Mouse (Mus musculus) forebrain, embryonic 10.5 days (tissue): ENCODE measurements around the gene Pgm1. TPM values are rescaled to one million over a fixed set of nuclear protein-coding genes. Genes with fewer than 3 reads are reported as not detected.

Experiments used
- DNase-seq: peaks from one replicate; pipeline ENCODE4 v3.0.0-alpha.2; 2017; ENCODE audit warnings: low spot score; ENCODE audit errors: extremely low spot score
- H3K27ac ChIP-seq: fragments of 300-500 bp; sonication (generic); 2 replicates; pipeline ENCODE4 v1.5.1; 2016; ENCODE audit warnings: mild to moderate bottlenecking
- H3K27me3 ChIP-seq: fragments of 300-500 bp; sonication (generic); 2 replicates; pipeline ENCODE4 v1.6.1; 2016; ENCODE audit warnings: mild to moderate bottlenecking; ENCODE audit not compliant: poor library complexity, severe bottlenecking
- H3K36me3 ChIP-seq: fragments of 300-500 bp; sonication (generic); replicated peaks from 2 replicates; pipeline ENCODE4 v1.6.1; 2016; ENCODE audit warnings: mild to moderate bottlenecking, moderate library complexity
- H3K4me1 ChIP-seq: fragments of 300-500 bp; sonication (generic); 2 replicates; pipeline ENCODE4 v1.6.1; 2016
- H3K4me3 ChIP-seq: fragments of 300-500 bp; sonication (generic); 2 replicates; pipeline ENCODE4 v1.5.1; 2016; ENCODE audit warnings: mild to moderate bottlenecking, moderate library complexity
- H3K9me3 ChIP-seq: fragments of 300-500 bp; sonication (generic); 2 replicates; pipeline ENCODE4 v1.6.1; 2016; ENCODE audit warnings: mild to moderate bottlenecking, moderate library complexity
- WGBS: fragments of 180-500 bp; shearing (Covaris S2); methylation state at CpG from one replicate; pipeline ENCODE4 v1.1.7; 2016; 5-methylcytosine and 5-hydroxymethylcytosine counted together
- polyA plus RNA-seq: library from polyadenylated mRNA; unstranded; fragments of >200 nt; fragmentation: Nextera tagmentation; extraction: Ambion mirVana; gene quantifications from 2 replicates; pipeline ENCODE4 v1.2.1, GENCODE M21; 2016

Pgm1 gene
- polyA plus RNA-seq, 1 experiment from 2014 or later, result 83.5 TPM

DNA sequence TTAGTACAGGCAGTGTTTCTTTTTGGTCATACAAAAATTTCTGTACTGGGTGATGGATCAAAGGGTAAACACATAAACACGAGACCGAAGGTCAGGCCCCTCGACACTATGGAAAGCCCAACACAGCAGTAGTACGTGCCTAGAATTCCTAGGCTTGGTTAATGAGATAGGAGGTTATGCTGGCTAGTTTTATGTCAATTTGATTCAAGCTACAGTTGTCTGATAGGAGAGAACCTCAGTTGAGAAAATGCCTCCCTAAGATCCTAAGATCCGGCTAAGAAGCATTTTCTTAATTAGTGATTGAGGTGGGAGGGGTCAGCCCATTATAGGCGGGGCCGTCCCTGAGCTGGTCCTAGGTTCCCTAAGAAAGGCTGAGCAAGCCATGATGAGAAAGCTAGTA lies 72.6 kb downstream of the Pgm1 start:
- 76% methylated on average over 7 of the region's 7 CpGs for WGBS
- no peak for DNase-seq

DNA sequence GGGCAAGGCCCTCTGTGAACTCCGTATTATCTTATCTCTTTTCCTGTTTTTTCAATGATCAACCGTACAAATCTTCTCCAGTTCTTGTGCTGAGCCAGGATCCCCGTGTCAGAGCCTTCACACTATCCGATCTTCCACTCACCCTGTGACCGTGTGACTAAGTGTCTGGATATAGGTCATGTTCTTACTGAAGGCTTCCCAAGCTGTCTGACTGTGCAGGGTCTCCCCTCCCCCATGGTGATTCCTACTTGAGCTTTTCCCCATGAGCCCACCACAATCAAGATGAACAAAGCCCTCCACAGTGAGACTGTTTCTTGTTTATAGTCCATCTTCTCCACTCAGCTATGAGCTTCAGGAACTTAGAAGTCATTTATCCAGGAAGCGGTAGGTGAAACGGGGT lies 78.5 kb downstream of the Pgm1 start:
- H3K4me1 ChIP-seq, result peaks cover 20% of the 10 kb centered on the region
- H3K27me3 ChIP-seq, result no peaks in the 10 kb centered on the region
- no peak overlapping the region for H3K4me3 ChIP-seq
- H3K27ac ChIP-seq, result no peak overlapping the region
- 85% methylated on average over 7 of the region's 7 CpGs for WGBS
- no peaks in the 10 kb centered on the region for H3K9me3 ChIP-seq
- H3K36me3 ChIP-seq, result no peaks in the 10 kb centered on the region
- DNase-seq, result no peak

More for the DNA sequence above, 72.6 kb downstream of the Pgm1 start:
- H3K4me3 ChIP-seq, result no peak overlapping the region
- H3K27ac ChIP-seq, result no peak overlapping the region
- H3K4me1 ChIP-seq, result no peaks in the 10 kb centered on the region
- H3K27me3 ChIP-seq, result no peaks in the 10 kb centered on the region
- H3K9me3 ChIP-seq, result no peaks in the 10 kb centered on the region
- no peaks in the 10 kb centered on the region for H3K36me3 ChIP-seq

DNA sequence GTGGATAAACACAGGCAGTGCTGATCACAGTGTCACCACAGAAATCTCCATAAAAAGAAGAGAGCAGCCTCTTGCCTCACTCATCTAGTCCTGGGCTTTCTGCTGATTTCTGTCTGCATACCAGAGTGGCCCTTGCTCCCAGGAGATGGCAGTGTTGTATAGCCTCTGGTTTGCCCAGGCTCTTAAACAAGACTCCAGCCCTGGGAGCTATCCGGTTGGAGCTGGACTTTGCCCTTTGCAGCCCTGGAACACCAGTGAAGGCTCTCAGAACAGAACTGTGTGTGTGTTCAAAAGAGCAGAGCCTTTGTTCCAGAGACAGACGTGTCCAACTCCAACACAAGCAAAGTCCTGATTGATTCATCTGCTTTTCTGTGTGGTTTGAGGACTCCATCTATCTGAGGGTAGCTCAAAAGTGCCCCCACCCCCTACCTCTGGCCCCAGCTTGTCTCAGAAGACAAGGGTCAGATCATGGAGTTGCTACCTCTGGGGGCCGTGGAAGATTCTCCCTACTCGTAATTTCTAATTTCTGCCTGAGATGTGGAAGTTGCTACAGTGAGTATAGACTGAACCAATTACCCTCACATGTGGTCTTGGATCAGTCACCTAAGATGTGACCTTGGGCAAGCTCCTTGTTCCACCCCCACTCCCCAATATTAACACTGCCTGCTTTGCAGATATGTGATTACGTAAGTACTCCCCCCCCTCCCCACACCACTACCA lies 79.3 kb downstream of the Pgm1 start:
- DNase-seq, result peak; percentile 63
- H3K9me3 ChIP-seq, result no peaks in the 10 kb centered on the region
- peaks cover 20% of the 10 kb centered on the region for H3K4me1 ChIP-seq
- 50% methylated on average over 5 of the region's 5 CpGs for WGBS
- peak overlapping the region; percentile 56; the same call in 1 of the 2 replicates for H3K27ac ChIP-seq
- H3K27me3 ChIP-seq, result no peaks in the 10 kb centered on the region
- no peak overlapping the region for H3K4me3 ChIP-seq
- no peaks in the 10 kb centered on the region for H3K36me3 ChIP-seq

DNA sequence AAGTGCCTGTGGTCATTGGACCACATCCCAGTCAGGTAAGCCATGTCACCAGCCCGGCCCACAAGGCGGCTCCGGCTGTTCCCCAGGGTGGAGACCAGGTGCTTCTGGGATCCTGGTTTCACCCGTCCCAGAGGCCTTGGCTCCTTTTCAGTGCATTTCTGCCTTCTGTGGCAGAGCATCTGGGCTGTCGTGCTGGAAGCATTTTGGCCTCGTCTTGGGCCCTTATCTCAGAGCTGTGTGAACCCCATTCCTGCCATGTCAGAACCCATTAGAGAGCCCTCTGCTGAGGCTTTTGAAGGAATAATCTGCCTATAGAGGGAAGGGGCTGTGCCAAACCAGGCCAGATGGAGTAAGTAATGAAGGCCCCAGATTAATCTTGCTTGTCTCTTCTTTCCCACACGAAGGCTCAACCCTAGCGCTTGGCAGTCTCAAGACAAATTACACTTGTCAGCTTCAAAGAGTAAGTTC lies 80.0 kb downstream of the Pgm1 start:
- WGBS, result 71% methylated on average over 8 of the region's 8 CpGs
- no peak for DNase-seq
- Histone ChIP-seq H3K4me3 (no peak overlapping the region), H3K27ac (no peak overlapping the region), H3K27me3 (no peaks in the 10 kb centered on the region), H3K4me1 (peaks cover 20% of the 10 kb centered on the region), H3K9me3 (no peaks in the 10 kb centered on the region), H3K36me3 (no peaks in the 10 kb centered on the region)

DNA sequence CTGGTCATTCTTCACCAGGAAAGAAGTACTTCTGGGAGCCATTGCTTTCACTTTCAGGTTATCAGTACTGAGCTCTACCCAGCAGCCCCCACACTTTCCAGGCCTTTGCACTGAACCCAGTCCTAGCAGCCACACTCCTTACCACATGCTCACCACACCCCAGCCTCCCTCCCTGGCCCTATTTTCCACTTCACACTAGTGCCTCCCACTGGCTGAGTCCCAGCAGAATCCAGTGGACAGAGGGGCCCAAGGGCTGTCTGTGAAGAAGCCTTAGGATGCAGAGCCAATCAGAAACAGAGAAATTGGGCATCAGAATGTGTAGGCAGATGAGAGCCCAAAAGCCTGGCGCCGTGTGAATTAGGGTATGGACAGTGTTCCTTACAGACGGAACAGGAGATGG lies 81.7 kb downstream of the Pgm1 start:
- Histone ChIP-seq H3K36me3 (no peaks in the 10 kb centered on the region), H3K27me3 (no peaks in the 10 kb centered on the region), H3K9me3 (no peaks in the 10 kb centered on the region), H3K4me3 (no peak overlapping the region), H3K27ac (no peak overlapping the region), H3K4me1 (peaks cover 20% of the 10 kb centered on the region)
- 73% methylated on average over 3 of the region's 3 CpGs for WGBS
- DNase-seq, result no peak

DNA sequence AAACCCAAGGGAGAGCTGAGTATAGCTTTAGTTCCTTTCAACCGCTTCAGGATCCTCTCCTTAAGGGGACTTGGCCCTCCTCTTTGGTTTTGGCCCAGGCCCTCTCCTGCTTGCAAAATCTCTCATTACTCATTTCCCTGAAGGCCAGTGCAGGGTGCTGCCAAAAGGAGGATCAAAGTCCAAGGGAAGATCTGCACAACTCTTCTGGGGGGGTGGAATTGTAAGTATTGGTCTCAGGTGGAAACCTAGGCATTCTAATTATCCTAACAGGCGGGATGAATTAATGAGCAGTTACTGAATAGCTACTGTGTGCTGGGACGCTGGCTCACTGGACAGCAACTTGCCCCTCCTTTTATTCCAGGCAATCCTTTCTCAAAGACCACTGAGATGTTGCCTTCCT lies 82.3 kb downstream of the Pgm1 start:
- Histone ChIP-seq H3K4me3 (no peak overlapping the region), H3K36me3 (no peaks in the 10 kb centered on the region), H3K27ac (no peak overlapping the region), H3K27me3 (no peaks in the 10 kb centered on the region), H3K9me3 (no peaks in the 10 kb centered on the region), H3K4me1 (peaks cover 20% of the 10 kb centered on the region)
- no peak for DNase-seq
- WGBS, result 66% methylated on average over 3 of the region's 3 CpGs

DNA sequence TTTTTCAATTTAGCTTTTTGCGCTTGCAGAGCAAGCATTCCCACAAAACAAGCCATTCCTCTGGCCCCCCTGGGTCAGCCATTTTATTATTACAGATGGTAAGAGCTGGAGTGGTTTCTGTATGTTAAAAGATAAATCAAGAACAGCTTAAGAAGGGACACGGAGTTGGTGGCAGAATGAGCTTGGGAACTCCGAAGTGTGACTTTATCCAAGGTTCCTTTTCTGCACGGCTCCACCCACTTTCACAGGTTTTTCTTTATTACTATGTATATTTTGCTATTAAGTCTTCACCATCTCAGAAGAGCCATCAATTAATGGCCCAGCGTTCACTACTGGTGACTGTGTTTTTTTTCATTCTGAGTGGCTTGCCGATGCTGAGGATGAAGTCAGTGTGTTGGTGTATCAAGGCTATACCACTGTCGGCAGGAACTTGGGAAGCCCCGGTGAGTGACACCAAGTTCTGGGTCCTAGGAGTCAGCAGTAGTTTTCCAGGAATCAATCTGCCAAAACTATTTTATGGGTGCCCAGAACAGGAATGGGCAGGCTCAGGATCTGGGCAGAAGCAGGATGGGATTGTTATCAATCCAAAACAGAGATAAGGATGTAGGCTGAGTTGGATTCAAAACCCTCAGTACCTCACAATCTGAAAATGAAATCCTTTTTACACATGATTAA lies 83.3 kb downstream of the Pgm1 start:
- no peaks in the 10 kb centered on the region for H3K9me3 ChIP-seq
- H3K4me1 ChIP-seq, result peaks cover 20% of the 10 kb centered on the region
- no peak for DNase-seq
- no peaks in the 10 kb centered on the region for H3K27me3 ChIP-seq
- H3K4me3 ChIP-seq, result no peak overlapping the region
- 91% methylated on average over 8 of the region's 8 CpGs for WGBS
- no peaks in the 10 kb centered on the region for H3K36me3 ChIP-seq
- no peak overlapping the region for H3K27ac ChIP-seq

DNA sequence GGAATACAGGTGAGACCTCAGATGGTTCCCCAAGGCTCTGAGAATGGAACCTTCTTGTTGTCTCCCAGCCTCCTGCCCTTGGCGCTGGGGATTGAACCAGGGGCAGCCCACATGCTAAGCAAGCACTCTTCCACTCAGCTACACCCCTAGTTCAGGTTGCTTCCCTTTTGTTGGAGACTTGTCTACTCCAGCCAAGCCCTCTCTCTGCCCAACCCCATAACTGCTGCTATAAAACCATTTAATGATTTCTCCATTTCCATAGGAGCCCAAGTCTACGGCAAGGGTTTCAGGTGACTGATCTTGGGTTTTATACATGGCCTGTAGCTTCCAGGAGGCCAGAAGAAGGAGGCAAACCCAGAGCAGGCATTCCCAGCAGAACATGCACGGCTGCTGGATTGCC lies 98.6 kb downstream of the Pgm1 start:
- no peak overlapping the region for H3K4me3 ChIP-seq
- no peak for DNase-seq
- no peaks in the 10 kb centered on the region for H3K9me3 ChIP-seq
- H3K4me1 ChIP-seq, result no peaks in the 10 kb centered on the region
- no peak overlapping the region for H3K27ac ChIP-seq
- no peaks in the 10 kb centered on the region for H3K36me3 ChIP-seq
- 84% methylated on average over 3 of the region's 3 CpGs for WGBS
- H3K27me3 ChIP-seq, result no peaks in the 10 kb centered on the region

DNA sequence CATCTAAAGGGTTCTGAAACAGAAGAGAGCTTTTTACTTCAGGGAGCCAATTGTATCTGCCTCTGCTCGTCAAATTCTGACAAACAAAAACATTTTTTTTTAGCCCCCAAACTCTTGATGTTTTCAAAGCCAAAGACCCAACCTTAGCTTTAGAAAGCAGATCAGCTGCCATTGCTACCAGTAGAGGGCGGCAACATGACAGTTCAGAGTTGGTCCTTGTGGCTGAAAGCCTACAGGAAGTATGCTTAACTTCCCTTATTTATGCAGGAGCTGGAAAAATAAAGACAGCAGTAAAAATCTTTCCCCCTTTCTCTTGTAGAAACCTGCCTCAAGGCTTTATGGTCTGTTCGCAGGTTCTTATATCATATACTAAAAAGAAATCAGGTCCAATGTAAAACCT lies 99.4 kb downstream of the Pgm1 start:
- H3K9me3 ChIP-seq, result no peaks in the 10 kb centered on the region
- no peak overlapping the region for H3K27ac ChIP-seq
- H3K4me3 ChIP-seq, result no peak overlapping the region
- H3K4me1 ChIP-seq, result no peaks in the 10 kb centered on the region
- DNase-seq, result peak; percentile 52
- H3K36me3 ChIP-seq, result no peaks in the 10 kb centered on the region
- WGBS, result 20% methylated on average over 3 of the region's 3 CpGs
- H3K27me3 ChIP-seq, result no peaks in the 10 kb centered on the region

DNA sequence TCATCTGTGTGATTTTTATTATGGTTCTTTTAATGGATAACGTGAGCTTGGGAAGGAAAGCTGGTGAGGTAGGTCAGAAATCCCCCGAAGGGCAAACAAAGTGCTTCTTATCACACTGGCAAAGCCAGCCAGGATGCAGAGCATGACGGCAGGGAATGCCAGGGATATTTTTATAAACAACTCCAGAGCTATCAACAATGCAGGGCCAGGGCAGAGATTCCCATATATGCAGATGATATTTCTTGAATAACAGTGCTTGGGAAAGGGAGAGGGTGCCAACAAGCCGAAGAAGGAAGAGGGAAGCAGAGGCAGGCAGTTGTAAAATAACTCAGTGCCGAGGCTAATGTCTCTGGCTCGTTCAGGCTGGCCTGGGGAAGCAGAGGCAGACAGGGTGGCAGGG lies 102.1 kb downstream of the Pgm1 start:
- 72% methylated on average over 6 of the region's 6 CpGs for WGBS
- no peak for DNase-seq
- H3K36me3 ChIP-seq, result no peaks in the 10 kb centered on the region
- H3K27me3 ChIP-seq, result no peaks in the 10 kb centered on the region
- H3K4me3 ChIP-seq, result no peak overlapping the region
- 0 out of 2 replicates have a peak, but pooled peaks cover 6% of the 10 kb centered on the region for H3K4me1 ChIP-seq
- no peaks in the 10 kb centered on the region for H3K9me3 ChIP-seq
- no peak overlapping the region for H3K27ac ChIP-seq

DNA sequence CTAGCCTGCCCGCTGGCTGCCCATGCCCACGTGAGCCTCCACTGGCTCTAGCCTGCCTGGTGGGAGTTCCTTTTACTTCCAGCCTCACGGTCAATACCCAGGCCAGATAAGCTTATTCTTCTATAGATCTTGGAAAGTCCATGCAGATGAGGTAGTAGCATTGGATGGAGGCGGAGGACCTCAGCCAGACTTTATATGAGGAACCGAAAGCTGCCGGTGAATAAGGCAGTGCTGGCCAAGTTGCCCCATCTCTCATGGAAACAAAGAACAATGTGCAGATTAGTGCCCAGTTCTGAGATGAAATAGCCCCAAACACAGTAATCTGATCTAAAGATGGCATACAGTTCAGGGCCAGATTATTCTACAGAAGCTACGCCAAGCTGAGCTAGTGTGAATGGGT lies 103.4 kb downstream of the Pgm1 start:
- H3K9me3 ChIP-seq, result no peaks in the 10 kb centered on the region
- no peaks in the 10 kb centered on the region for H3K36me3 ChIP-seq
- peaks cover 13% of the 10 kb centered on the region for H3K4me1 ChIP-seq
- no peaks in the 10 kb centered on the region for H3K27me3 ChIP-seq
- no peak for DNase-seq
- no peak overlapping the region for H3K27ac ChIP-seq
- 93% methylated on average over 7 of the region's 7 CpGs for WGBS
- H3K4me3 ChIP-seq, result no peak overlapping the region

DNA sequence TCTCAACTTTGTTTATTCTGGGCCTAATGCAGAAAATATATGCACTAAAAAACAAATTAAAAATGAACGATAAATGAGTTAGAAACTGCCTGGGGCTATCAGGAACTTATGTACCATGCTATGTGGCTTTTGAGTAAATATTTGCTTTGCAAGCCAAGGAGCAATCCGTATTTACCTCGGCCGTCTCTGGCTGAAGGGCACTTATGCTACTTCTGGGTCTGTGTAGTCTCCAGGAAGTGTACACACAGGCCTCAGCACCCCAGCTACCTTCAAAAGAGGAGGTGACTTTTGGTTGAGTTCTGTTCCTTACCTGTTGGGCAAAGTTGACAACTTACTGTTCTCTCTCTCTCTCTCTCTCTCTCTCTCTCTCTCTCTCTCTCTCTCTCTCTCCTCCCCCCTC lies 104.7 kb downstream of the Pgm1 start:
- H3K36me3 ChIP-seq, result no peaks in the 10 kb centered on the region
- H3K4me3 ChIP-seq, result no peak overlapping the region
- no peak overlapping the region for H3K27ac ChIP-seq
- 89% methylated on average over 4 of the region's 4 CpGs for WGBS
- H3K4me1 ChIP-seq, result peaks cover 17% of the 10 kb centered on the region
- no peaks in the 10 kb centered on the region for H3K9me3 ChIP-seq
- no peaks in the 10 kb centered on the region for H3K27me3 ChIP-seq
- no peak for DNase-seq

DNA sequence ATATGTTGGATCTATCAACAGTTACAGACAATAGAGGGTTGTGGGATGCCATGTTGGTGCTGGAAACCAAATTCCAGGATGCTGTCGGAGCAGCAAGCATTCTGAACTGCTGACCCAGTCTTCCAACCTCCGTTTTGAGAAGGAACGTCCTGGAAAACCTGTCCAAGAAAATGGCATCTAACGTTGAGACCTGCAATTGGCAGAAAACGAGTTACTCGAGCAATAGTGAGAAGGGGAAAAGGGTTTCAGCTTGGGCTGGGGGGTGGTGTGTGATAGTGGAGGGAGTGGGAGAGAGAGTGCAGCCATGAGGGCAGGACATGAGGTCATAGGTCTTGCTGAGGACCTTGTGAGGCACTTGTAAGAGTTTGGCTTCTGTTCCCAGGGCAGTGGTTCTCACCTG lies 105.8 kb downstream of the Pgm1 start:
- DNase-seq, result no peak
- H3K27ac ChIP-seq, result no peak overlapping the region
- 76% methylated on average over 6 of the region's 6 CpGs for WGBS
- peaks cover 17% of the 10 kb centered on the region for H3K4me1 ChIP-seq
- H3K9me3 ChIP-seq, result no peaks in the 10 kb centered on the region
- no peaks in the 10 kb centered on the region for H3K36me3 ChIP-seq
- H3K27me3 ChIP-seq, result no peaks in the 10 kb centered on the region
- H3K4me3 ChIP-seq, result no peak overlapping the region
